Mouse (Mus musculus) liver, embryonic 14.5 days (tissue): Measurements from ENCODE around the gene Nup93. TPM values are rescaled to one million over a fixed set of nuclear protein-coding genes. Genes with fewer than 3 reads are reported as not detected.

Experiments
- ATAC-seq: fragments of 200-750 bp; cut with Nextera tagmentation; 2 replicates; pipeline ENCODE4 v1.8.0; 2017; ENCODE audit warnings: moderate number of reproducible peaks, mild to moderate bottlenecking, moderate library complexity; ENCODE audit not compliant: insufficient read depth
- DNase-seq, 3 experiments: peaks; one replicate each; pipeline ENCODE4 v3.0.0-alpha.2; 2012 to 2013; ENCODE audit warnings: low read depth in 3 of 3, low spot score in 3 of 3
- H3K27ac ChIP-seq: fragments of 300-500 bp; sonication (generic); 2 replicates; pipeline ENCODE4 v1.5.1; 2014; ENCODE audit warnings: moderate library complexity, mild to moderate bottlenecking, control low read depth, inconsistent platforms
- H3K27me3 ChIP-seq: fragments of 300-500 bp; sonication (generic); 2 replicates; pipeline ENCODE4 v1.6.1; 2014; ENCODE audit warnings: mild to moderate bottlenecking, low read length, moderate library complexity; ENCODE audit not compliant: control insufficient read depth, insufficient read depth
- H3K36me3 ChIP-seq: fragments of 300-500 bp; sonication (generic); replicated peaks from 2 replicates; pipeline ENCODE4 v1.6.1; 2014; ENCODE audit warnings: low read depth; ENCODE audit not compliant: control insufficient read depth, insufficient read depth
- H3K4me1 ChIP-seq, 2 experiments: fragments of 200-500 bp in 1 of 2; fragments of 300-500 bp in 1 of 2; sonication (generic) in 1 of 2; replicated peaks; 2 replicates each; pipeline ENCODE4 v1.6.1; 2012 to 2014; ENCODE audit warnings: antibody characterized with exemption in 1 of 2, inconsistent platforms in 1 of 2, low read length in 1 of 2; ENCODE audit not compliant: control insufficient read depth in 2 of 2, insufficient read depth in 2 of 2
- H3K4me2 ChIP-seq: fragments of 300-500 bp; sonication (generic); 2 replicates; pipeline ENCODE4 v1.6.1; 2014; ENCODE audit warnings: low read depth, mild to moderate bottlenecking, control low read depth, moderate library complexity
- H3K4me3 ChIP-seq, 2 experiments: fragments of 200-500 bp in 1 of 2; fragments of 300-500 bp in 1 of 2; sonication (generic) in 1 of 2; 2 replicates each; pipeline ENCODE4 v1.5.1; 2012 to 2014; ENCODE audit warnings: low read depth in 2 of 2, low read length in 2 of 2, mild to moderate bottlenecking in 2 of 2, control low read depth in 1 of 2, inconsistent platforms in 1 of 2, moderate library complexity in 1 of 2; ENCODE audit not compliant: insufficient read depth in 1 of 2
- H3K9ac ChIP-seq: fragments of 300-500 bp; sonication (generic); replicated peaks from 2 replicates; pipeline ENCODE4 v1.6.1; 2014; ENCODE audit warnings: mild to moderate bottlenecking, control low read depth, moderate library complexity
- H3K9me3 ChIP-seq: fragments of 300-500 bp; sonication (generic); 2 replicates; pipeline ENCODE4 v1.6.1; 2016; ENCODE audit warnings: low read length, mixed read lengths; ENCODE audit not compliant: control insufficient read depth
- CTCF ChIP-seq: IDR thresholded peaks from 2 replicates; pipeline ENCODE4 v1.5.1; 2016; ENCODE audit warnings: antibody characterized with exemption, low read depth, control low read depth
- EP300 ChIP-seq: IDR thresholded peaks from 2 replicates; pipeline ENCODE4 v1.6.1; 2016; ENCODE audit warnings: antibody characterized with exemption, low read depth
- WGBS: fragments of 180-500 bp; shearing (Covaris S2); extraction: QIAGEN DNeasy Blood & Tissue Kit; methylation state at CpG from one replicate; pipeline ENCODE4 v1.1.7; 2014; ENCODE audit not compliant: insufficient replicate concordance; 5-methylcytosine and 5-hydroxymethylcytosine counted together
- polyA plus RNA-seq, 2 experiments: library from polyadenylated mRNA; depleted of rRNA in 1 of 2; stranded (reverse) in 1 of 2; unstranded in 1 of 2; fragments of >200 nt; fragmentation: Nextera tagmentation in 1 of 2; extraction: Ambion mirVana in 1 of 2; gene quantifications; 2 replicates each; pipeline versions ENCODE4 v1.2.1 to v1.2.3; 2012 to 2014

The Nup93 gene
- polyA plus RNA-seq, 2 experiments = 28.2 to 38.7 TPM

DNA sequence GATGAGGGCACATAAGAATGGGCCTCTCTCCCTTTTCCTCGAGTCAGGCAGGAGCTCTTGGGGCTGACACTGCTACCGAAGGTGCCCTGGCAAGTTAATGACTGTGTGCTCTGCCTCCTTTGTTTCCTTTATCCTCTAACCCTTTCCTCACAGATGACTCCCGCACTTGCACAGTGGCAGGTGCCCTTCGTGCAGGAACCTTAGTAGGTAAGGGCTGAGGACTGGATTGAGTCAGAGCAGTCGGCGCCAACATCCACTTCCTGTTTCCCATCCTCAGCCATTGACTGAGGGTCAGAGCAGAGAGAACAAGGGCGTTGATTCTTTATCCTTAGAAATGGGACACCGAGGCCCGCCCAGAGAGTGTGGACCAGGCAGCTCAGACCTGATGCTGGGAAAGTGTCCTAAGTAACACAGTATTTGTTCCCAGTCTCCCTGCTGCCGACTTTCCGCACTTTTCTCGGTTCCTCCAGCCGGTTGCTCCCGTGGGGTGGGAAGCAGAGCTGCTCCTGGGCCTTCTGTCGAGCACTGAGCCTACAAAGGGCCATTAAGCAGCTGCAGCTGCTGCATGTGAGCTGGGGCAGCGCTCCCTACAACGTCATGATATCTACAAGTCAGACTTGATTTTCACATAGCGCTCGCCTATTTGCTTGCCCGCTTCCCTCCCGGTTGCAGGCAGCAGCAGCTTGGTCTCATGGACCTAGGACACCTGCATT, 26.9 kb upstream of the Nup93 start:
- Histone ChIP-seq H3K27ac (peak overlapping the region; percentile 97), H3K9me3 (no peaks in the 10 kb centered on the region), H3K9ac (peak overlapping the region; percentile 75), H3K36me3 (no peaks in the 10 kb centered on the region), H3K4me1 (peaks cover 64 to 69% of the 10 kb centered on the region in 2 experiments), H3K4me3 (peak overlapping the region in 1 of 2 experiments; percentile 44; a peak in 2 of 4 replicates), H3K27me3 (no peaks in the 10 kb centered on the region; the same call in 1 of the 2 replicates), H3K4me2 (peak overlapping the region; percentile 80)
- no peak for ATAC-seq
- WGBS = 39% methylated on average over 21 of the region's 21 CpGs
- TF ChIP-seq CTCF (no peak), EP300 (no peak)
- no peak for DNase-seq

DNA sequence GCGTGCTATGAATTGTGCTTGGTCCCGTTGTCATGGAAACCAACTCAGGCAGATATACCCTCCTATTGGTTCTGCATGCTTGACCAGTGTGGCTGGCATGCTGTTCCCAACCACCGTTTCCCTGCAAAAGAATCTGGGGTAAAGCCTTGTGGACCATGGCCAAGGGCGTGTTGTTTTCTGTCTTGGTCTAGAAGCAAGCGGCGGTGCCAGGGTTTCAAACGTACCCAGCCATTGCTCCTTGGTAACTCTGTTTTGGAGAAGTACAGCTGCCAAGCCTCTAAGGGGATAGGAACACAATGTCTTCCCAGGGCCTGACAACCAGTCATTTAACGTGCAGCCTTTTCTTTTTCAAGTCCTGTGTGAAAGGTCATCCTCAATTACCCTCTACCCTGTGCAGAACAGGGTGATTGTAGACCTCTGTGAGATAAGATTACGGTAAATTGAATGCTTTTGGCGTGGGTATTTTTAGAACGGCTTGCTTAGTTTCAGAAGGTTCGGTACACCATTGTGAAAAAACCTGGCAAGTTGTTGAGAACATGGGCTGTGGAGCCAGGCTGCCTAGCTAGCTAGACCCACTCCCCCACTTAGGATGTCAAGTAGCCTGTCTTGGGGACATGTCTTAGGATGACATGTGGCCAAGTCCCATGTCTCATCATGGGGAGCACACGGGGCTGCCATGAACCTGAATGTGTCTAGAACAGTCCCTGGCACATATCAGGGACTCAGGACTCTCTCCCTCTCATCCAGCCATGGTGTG, 24.9 kb upstream of the Nup93 start:
- Histone ChIP-seq H3K4me1 (peaks cover 48 to 51% of the 10 kb centered on the region in 2 experiments), H3K9ac (no peak overlapping the region)
- WGBS = 52% methylated on average over 13 of the region's 13 CpGs

DNA sequence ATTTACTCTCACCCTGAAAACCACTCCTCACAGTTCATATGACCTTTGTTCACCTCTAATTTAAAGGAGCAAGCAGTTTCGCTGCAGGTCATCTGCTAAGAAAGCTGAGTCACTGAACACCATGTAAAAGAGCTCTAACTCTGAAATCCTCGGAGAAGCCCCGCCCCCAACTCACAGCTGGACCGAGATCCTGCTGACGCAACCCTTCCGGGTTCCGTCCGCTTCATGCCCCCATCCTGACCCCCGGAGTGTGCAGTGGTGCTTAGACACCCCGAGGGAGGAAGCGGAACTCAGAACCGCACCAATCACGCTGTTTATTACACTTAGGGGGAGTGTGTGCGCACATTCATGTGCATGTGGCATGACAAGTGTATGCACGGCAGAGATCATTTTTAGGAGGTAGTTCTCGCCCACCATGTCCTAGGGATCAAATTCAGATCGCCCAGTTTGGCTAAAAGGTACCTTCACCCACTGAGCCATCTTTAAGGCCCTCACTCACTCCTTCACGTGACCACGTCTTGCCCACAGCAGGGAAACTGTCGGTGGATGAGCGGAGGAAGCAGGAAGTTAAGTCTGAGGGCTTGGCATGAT, 23.2 kb upstream of the Nup93 start:
- Histone ChIP-seq H3K27ac (no peak overlapping the region; the same call in 1 of the 2 replicates), H3K4me1 (peaks cover 32 to 37% of the 10 kb centered on the region in 2 experiments), H3K9ac (peak overlapping the region; percentile 73), H3K4me3 (peak overlapping the region; percentile 56 to 65), H3K9me3 (no peaks in the 10 kb centered on the region), H3K36me3 (no peaks in the 10 kb centered on the region), H3K27me3 (no peaks in the 10 kb centered on the region; the same call in 1 of the 2 replicates), H3K4me2 (peak overlapping the region; percentile 74)
- ATAC-seq = peak; percentile 34; the same call in 1 of the 2 replicates
- 8% methylated on average over 21 of the region's 21 CpGs for WGBS
- TF ChIP-seq CTCF (no peak), EP300 (no peak)
- peak in 2 of 3 experiments; percentile 73 to 77 for DNase-seq

More for the DNA sequence above, 24.9 kb upstream of the Nup93 start:
- no peak overlapping the region for H3K27ac ChIP-seq
- no peak overlapping the region for H3K4me2 ChIP-seq
- DNase-seq (no peak), ATAC-seq (no peak)
- H3K4me3 ChIP-seq = no peak overlapping the region
- TF ChIP-seq EP300 (no peak), CTCF (no peak)
- H3K36me3 ChIP-seq = no peaks in the 10 kb centered on the region
- H3K9me3 ChIP-seq = no peaks in the 10 kb centered on the region
- H3K27me3 ChIP-seq = no peaks in the 10 kb centered on the region; the same call in 1 of the 2 replicates

DNA sequence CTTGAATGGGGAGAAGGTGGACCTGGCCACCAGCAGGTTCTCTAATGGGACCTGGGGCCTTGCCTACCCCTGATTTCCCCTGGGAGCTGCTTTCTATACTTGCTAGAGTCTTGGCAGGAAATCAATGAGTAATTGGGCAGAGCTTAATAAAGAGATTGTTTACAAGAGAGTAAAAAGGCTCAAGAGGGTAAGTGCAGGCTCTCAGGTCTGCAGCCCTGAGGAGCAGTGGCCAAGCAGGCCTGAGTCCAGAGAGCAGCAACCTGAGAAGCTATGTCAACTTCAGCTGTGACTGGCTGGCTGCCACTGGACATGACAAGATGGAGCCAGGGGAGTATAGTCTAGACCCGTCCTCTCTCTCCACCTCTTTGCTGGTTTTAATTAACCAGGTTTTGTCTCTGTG, 21.4 kb upstream of the Nup93 start:
- Histone ChIP-seq H3K36me3 (no peaks in the 10 kb centered on the region), H3K27me3 (no peaks in the 10 kb centered on the region)
- no peak for ATAC-seq

More for the DNA sequence above, 21.4 kb upstream of the Nup93 start:
- Histone ChIP-seq H3K4me1 (peaks cover 19 to 24% of the 10 kb centered on the region in 2 experiments), H3K9ac (no peak overlapping the region), H3K4me3 (no peak overlapping the region), H3K27ac (no peak overlapping the region), H3K4me2 (no peak overlapping the region), H3K9me3 (no peaks in the 10 kb centered on the region)
- 65% methylated on average over 1 of the region's 1 CpGs for WGBS
- TF ChIP-seq CTCF (no peak), EP300 (no peak)
- DNase-seq = no peak
